Mouse (Mus musculus): ENCODE measurements around the gene Tpra1. TPM values are rescaled to one million over a fixed set of nuclear protein-coding genes. Genes with fewer than 3 reads are reported as not detected.
A peak's percentile ranks its signal among the peaks of the same experiment; 100 is the strongest.

Tpra1 gene
- polyA plus RNA-seq, 1 experiment from 2014 or later, result 75.6 TPM

GRCm38 (mm10) chr6:88873965-88874867, 27.8 kb upstream of the Tpra1 start:
- 2% methylated on average over 66 of the region's 74 CpGs for WGBS
- Histone ChIP-seq H3K4me1 (replicated peaks) (peaks cover 49% of the 10 kb centered on the region), H3K9ac (peak overlapping the region; percentile 98), H3K9me3 (no peaks in the 10 kb centered on the region), H3K27ac (replicated peaks) (peak overlapping the region; percentile 96), H3K4me2 (peak overlapping the region; percentile 85), H3K4me3 (peak overlapping the region; percentile 94), H3K36me3 (no peaks in the 10 kb centered on the region), H3K27me3 (no peaks in the 10 kb centered on the region)
- ATAC-seq (ENCODE audit: low read depth), result peak; percentile 51

GRCm38 (mm10) chr6:88874868-88875508, 27.1 kb upstream of the Tpra1 start, which contains the start of gene Podxl2:
Podxl2 (minus strand) TSS chr6:88875044.
- Histone ChIP-seq H3K9me3 (no peaks in the 10 kb centered on the region), H3K36me3 (no peaks in the 10 kb centered on the region), H3K4me1 (replicated peaks) (peaks cover 41% of the 10 kb centered on the region), H3K27ac (replicated peaks) (peak within 1 kb of the TSS; percentile 96), H3K9ac (peak within 1 kb of the TSS; percentile 98), H3K27me3 (no peaks in the 10 kb centered on the region), H3K4me3 (peak within 1 kb of the TSS; percentile 94), H3K4me2 (peak within 1 kb of the TSS; percentile 85)
- peak; percentile 64 for ATAC-seq (ENCODE audit: low read depth)
- 6% methylated on average over 50 of the region's 63 CpGs for WGBS

- WGBS, result 55% methylated on average over 4 of the region's 4 CpGs
- Histone ChIP-seq H3K9me3 (no peaks in the 10 kb centered on the region), H3K27me3 (no peaks in the 10 kb centered on the region), H3K4me1 (replicated peaks) (peaks cover 15% of the 10 kb centered on the region), H3K9ac (no peak overlapping the region), H3K36me3 (peaks cover 11% of the 10 kb centered on the region), H3K4me2 (no peak overlapping the region), H3K27ac (replicated peaks) (no peak overlapping the region), H3K4me3 (no peak overlapping the region)
- ATAC-seq (ENCODE audit: low read depth), result no peak
These were observed 22.6 kb upstream of the Tpra1 start for GRCm38 (mm10) chr6:88879471-88879870.

GRCm38 (mm10) chr6:88881334-88881733, 20.7 kb upstream of the Tpra1 start:
- Histone ChIP-seq H3K4me2 (no peak overlapping the region), H3K36me3 (peaks cover 24% of the 10 kb centered on the region), H3K9ac (no peak overlapping the region), H3K4me1 (replicated peaks) (peaks cover 12% of the 10 kb centered on the region), H3K4me3 (no peak overlapping the region), H3K9me3 (no peaks in the 10 kb centered on the region), H3K27ac (replicated peaks) (peak overlapping the region; percentile 52), H3K27me3 (no peaks in the 10 kb centered on the region)
- ATAC-seq (ENCODE audit: low read depth), result no peak
- WGBS, result 56% methylated on average over 7 of the region's 7 CpGs

GRCm38 (mm10) chr6:88884195-88884594, 17.9 kb upstream of the Tpra1 start:
- Histone ChIP-seq H3K36me3 (peaks cover 52% of the 10 kb centered on the region), H3K27ac (replicated peaks) (no peak overlapping the region), H3K4me1 (replicated peaks) (peaks cover 24% of the 10 kb centered on the region), H3K4me2 (no peak overlapping the region), H3K9me3 (no peaks in the 10 kb centered on the region), H3K9ac (no peak overlapping the region), H3K27me3 (no peaks in the 10 kb centered on the region), H3K4me3 (no peak overlapping the region)
- ATAC-seq (ENCODE audit: low read depth), result no peak
- WGBS, result 94% methylated on average over 10 of the region's 10 CpGs

GRCm38 (mm10) chr6:88884690-88885089, 17.4 kb upstream of the Tpra1 start:
- no peak overlapping the region for H3K4me3 ChIP-seq
- no peak overlapping the region for H3K4me2 ChIP-seq
- WGBS, result 95% methylated on average over 17 of the region's 17 CpGs
- H3K9me3 ChIP-seq, result no peaks in the 10 kb centered on the region
- H3K27ac ChIP-seq (replicated peaks), result no peak overlapping the region
- H3K27me3 ChIP-seq, result no peaks in the 10 kb centered on the region
- no peak overlapping the region for H3K9ac ChIP-seq
- peaks cover 57% of the 10 kb centered on the region for H3K36me3 ChIP-seq
- peaks cover 24% of the 10 kb centered on the region for H3K4me1 ChIP-seq (replicated peaks)
- no peak for ATAC-seq (ENCODE audit: low read depth)

- no peaks in the 10 kb centered on the region for H3K27me3 ChIP-seq
- 74% methylated on average over 12 of the region's 12 CpGs for WGBS
- H3K9ac ChIP-seq, result no peak overlapping the region
- H3K9me3 ChIP-seq, result no peaks in the 10 kb centered on the region
- H3K36me3 ChIP-seq, result peaks cover 66% of the 10 kb centered on the region
- no peak overlapping the region for H3K4me3 ChIP-seq
- no peak overlapping the region for H3K4me2 ChIP-seq
- peak overlapping the region; percentile 64 for H3K27ac ChIP-seq (replicated peaks)
- H3K4me1 ChIP-seq (replicated peaks), result peaks cover 24% of the 10 kb centered on the region
- ATAC-seq (ENCODE audit: low read depth), result peak; percentile 41; the same call in 1 of the 2 replicates
These were observed 16.2 kb upstream of the Tpra1 start for GRCm38 (mm10) chr6:88885644-88886416.

- ATAC-seq (ENCODE audit: low read depth), result peak; percentile 83
- peaks cover 73% of the 10 kb centered on the region for H3K36me3 ChIP-seq
- peaks cover 21% of the 10 kb centered on the region for H3K4me1 ChIP-seq (replicated peaks)
- H3K4me2 ChIP-seq, result no peak overlapping the region
- no peaks in the 10 kb centered on the region for H3K9me3 ChIP-seq
- no peaks in the 10 kb centered on the region for H3K27me3 ChIP-seq
- no peak overlapping the region for H3K4me3 ChIP-seq
- no peak overlapping the region for H3K9ac ChIP-seq
- peak overlapping the region; percentile 64 for H3K27ac ChIP-seq (replicated peaks)
- WGBS, result 41% methylated on average over 2 of the region's 2 CpGs
These were observed 15.6 kb upstream of the Tpra1 start for GRCm38 (mm10) chr6:88886417-88886967.

GRCm38 (mm10) chr6:88889410-88890042, 12.5 kb upstream of the Tpra1 start:
- no peak for ATAC-seq (ENCODE audit: low read depth)
- Histone ChIP-seq H3K9me3 (no peaks in the 10 kb centered on the region), H3K27ac (replicated peaks) (no peak overlapping the region), H3K36me3 (peaks cover 79% of the 10 kb centered on the region), H3K4me1 (replicated peaks) (peaks cover 12% of the 10 kb centered on the region), H3K9ac (no peak overlapping the region), H3K4me3 (no peak overlapping the region), H3K27me3 (no peaks in the 10 kb centered on the region), H3K4me2 (no peak overlapping the region)
- WGBS, result 92% methylated on average over 13 of the region's 13 CpGs

- H3K4me2 ChIP-seq, result no peak overlapping the region
- H3K27ac ChIP-seq (replicated peaks), result no peak overlapping the region
- ATAC-seq (ENCODE audit: low read depth), result no peak
- H3K27me3 ChIP-seq, result no peaks in the 10 kb centered on the region
- no peak overlapping the region for H3K9ac ChIP-seq
- H3K36me3 ChIP-seq, result peaks cover 71% of the 10 kb centered on the region
- no peaks in the 10 kb centered on the region for H3K9me3 ChIP-seq
- no peak overlapping the region for H3K4me3 ChIP-seq
- WGBS, result 93% methylated on average over 7 of the region's 7 CpGs
- H3K4me1 ChIP-seq (replicated peaks), result peaks cover 12% of the 10 kb centered on the region
These were observed 11.2 kb upstream of the Tpra1 start for GRCm38 (mm10) chr6:88890832-88891231.

GRCm38 (mm10) chr6:88893559-88893958, 8.5 kb upstream of the Tpra1 start:
- H3K4me1 ChIP-seq (replicated peaks), result peaks cover 18% of the 10 kb centered on the region
- H3K27me3 ChIP-seq, result no peaks in the 10 kb centered on the region
- H3K4me3 ChIP-seq, result no peak overlapping the region
- no peak for ATAC-seq (ENCODE audit: low read depth)
- H3K9ac ChIP-seq, result no peak overlapping the region
- H3K27ac ChIP-seq (replicated peaks), result no peak overlapping the region
- no peak overlapping the region for H3K4me2 ChIP-seq
- WGBS, result 62% methylated on average over 5 of the region's 5 CpGs
- peaks cover 50% of the 10 kb centered on the region for H3K36me3 ChIP-seq
- no peaks in the 10 kb centered on the region for H3K9me3 ChIP-seq
